Mouse (Mus musculus): ENCODE data around the gene Olfr1170. TPM values are rescaled to one million over a fixed set of nuclear protein-coding genes. Genes with fewer than 3 reads are reported as not detected.

Olfr1170 gene
- not detected in 2 replicates for polyA plus RNA-seq (2021; fragmentation: Nextera tagmentation)
- long read RNA-seq, experiment 1, result 0 reads
- long read RNA-seq, experiment 2, result 0 reads

GRCm38 (mm10) chr2:88228234-88228633 lies at the start of gene Olfr1170:
TSS of gene Olfr1170 (minus strand) at chr2:88228334.

GRCm38 (mm10) chr2:88181580-88181979 lies 46.6 kb downstream of the Olfr1170 start, which contains the start of gene Olfr1168:
TSS of gene Olfr1168 (plus strand) at chr2:88181880.

Other genes with a start within 250 kb of the Olfr1170 start
- not detected in 2 replicates for gene Olfr1158, start 238.2 kb downstream of the Olfr1170 start, polyA plus RNA-seq (2021; fragmentation: Nextera tagmentation)
- gene Olfr1160, start 220.1 kb downstream of the Olfr1170 start, polyA plus RNA-seq (2021; fragmentation: Nextera tagmentation), result not detected in 2 replicates
- gene Olfr1161, start 205.6 kb downstream of the Olfr1170 start, polyA plus RNA-seq (2021; fragmentation: Nextera tagmentation), result not detected in 2 replicates
- gene Olfr73, start 190.6 kb downstream of the Olfr1170 start, polyA plus RNA-seq (2021; fragmentation: Nextera tagmentation), result not detected in 2 replicates
- gene Olfr1162, start 177.2 kb downstream of the Olfr1170 start, polyA plus RNA-seq (2021; fragmentation: Nextera tagmentation), result not detected in 2 replicates
- not detected in 2 replicates for gene Olfr1163, start 156.5 kb downstream of the Olfr1170 start, polyA plus RNA-seq (2021; fragmentation: Nextera tagmentation)
- not detected in 2 replicates for gene Olfr1164, start 134.4 kb downstream of the Olfr1170 start, polyA plus RNA-seq (2021; fragmentation: Nextera tagmentation)
- not detected in 2 replicates for gene Olfr1166, start 100.1 kb downstream of the Olfr1170 start, polyA plus RNA-seq (2021; fragmentation: Nextera tagmentation)
- gene Olfr1167, start 73.1 kb downstream of the Olfr1170 start, polyA plus RNA-seq (2021; fragmentation: Nextera tagmentation), result not detected in 2 replicates
- gene Olfr1168, start 46.5 kb downstream of the Olfr1170 start, polyA plus RNA-seq (2021; fragmentation: Nextera tagmentation), result not detected in 2 replicates
- gene Olfr1173, start 51.5 kb upstream of the Olfr1170 start, polyA plus RNA-seq (2021; fragmentation: Nextera tagmentation), result not detected in 2 replicates
- gene Olfr1174-ps, start 86.8 kb upstream of the Olfr1170 start, polyA plus RNA-seq (2021; fragmentation: Nextera tagmentation), result not detected in 2 replicates
- not detected in 2 replicates for gene Olfr1175-ps, start 98.9 kb upstream of the Olfr1170 start, polyA plus RNA-seq (2021; fragmentation: Nextera tagmentation)
- gene Olfr1176, start 108.4 kb upstream of the Olfr1170 start, polyA plus RNA-seq (2021; fragmentation: Nextera tagmentation), result not detected in 2 replicates
- not detected in 2 replicates for gene Olfr1177-ps, start 118.2 kb upstream of the Olfr1170 start, polyA plus RNA-seq (2021; fragmentation: Nextera tagmentation)
- not detected in 2 replicates for gene Olfr1178, start 158.7 kb upstream of the Olfr1170 start, polyA plus RNA-seq (2021; fragmentation: Nextera tagmentation)
- not detected in 2 replicates for gene Olfr1179, start 178.1 kb upstream of the Olfr1170 start, polyA plus RNA-seq (2021; fragmentation: Nextera tagmentation)
- gene Olfr1180, start 190.8 kb upstream of the Olfr1170 start, polyA plus RNA-seq (2021; fragmentation: Nextera tagmentation), result not detected in 2 replicates
- gene Olfr1181, start 197.8 kb upstream of the Olfr1170 start, polyA plus RNA-seq (2021; fragmentation: Nextera tagmentation), result not detected in 2 replicates
- not detected in 2 replicates for gene Gm13757, start 220.8 kb upstream of the Olfr1170 start, polyA plus RNA-seq (2021; fragmentation: Nextera tagmentation)
- gene Olfr1183, start 226.5 kb upstream of the Olfr1170 start, polyA plus RNA-seq (2021; fragmentation: Nextera tagmentation), result 0.01 TPM in 1 of 2 replicates, not detected in the other